Mouse (Mus musculus) kidney, postnatal 14 days (tissue): ENCODE results near the gene Stat4.

Experiments
- DNase-seq: peaks from one replicate; pipeline ENCODE4 v3.0.0; 2022; ENCODE audit warnings: mixed read lengths

Gene Stat4

DNA sequence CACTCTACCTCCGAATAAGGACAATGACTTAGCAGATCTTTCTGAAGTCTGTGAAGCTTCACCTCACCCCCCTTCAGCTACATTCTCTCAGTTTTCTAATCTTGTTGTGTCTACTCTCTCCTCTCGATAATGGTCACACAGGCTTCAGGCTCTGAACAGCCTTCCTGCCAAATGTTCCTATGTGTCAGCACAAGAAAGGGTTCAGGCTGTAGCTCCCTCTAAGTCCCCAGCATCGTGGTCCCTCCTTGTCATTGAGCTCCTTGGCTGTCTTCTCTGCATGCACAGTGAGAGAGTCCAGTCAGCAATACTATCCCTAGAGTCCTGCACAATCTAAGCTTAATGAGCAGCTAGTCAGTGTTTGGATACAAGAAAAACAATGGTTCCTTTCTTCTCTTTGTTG lies 124.3 kb downstream of the Stat4 start:
- DNase-seq = no peak

DNA sequence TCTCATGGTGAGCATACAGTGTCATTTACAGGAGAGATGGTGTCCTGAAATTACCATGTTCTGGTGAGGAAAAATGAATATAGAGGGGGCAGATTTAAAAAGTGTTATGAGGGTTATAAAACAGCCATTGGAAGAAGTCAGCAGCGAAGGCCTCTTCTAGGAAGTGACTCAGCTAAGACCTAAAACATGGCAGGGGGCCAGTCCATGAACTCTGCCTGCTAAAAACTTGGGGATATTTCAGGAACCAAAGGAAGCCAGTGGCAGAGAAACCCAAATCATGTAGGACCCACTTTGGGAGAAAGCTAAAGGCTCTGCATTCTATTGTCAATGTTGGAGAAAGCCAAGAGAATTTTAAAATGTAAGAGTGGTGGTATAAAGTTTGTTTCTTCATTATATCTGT lies 125.4 kb downstream of the Stat4 start:
- DNase-seq = no peak

DNA sequence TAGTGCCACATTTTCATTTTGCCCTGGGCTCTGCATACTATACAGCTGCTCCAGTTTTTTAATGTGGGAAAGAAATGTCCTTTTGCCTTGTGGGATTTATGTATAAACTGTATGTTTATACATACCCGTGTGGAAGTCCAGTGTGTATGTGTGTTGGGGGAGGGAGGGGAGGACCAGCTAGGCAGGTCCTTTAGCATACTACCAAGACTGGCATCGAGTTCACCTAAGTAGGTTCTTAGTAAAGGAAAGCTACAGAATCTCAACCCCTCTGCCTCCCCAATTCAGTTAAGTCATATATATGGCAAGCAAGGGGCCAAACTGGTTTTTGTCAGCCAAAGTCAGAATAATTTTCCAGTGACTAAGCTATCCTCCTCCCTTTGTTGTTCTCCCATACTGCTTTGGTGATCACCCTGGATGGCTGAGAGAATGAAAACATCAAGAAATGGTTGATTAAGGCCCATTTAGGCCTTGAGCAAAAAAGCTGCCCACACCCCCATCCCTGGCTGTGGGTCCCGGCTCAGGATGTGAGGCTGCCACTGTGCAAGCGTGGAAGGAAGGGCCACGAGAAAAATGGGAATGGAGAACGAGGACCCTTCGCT lies 126.2 kb downstream of the Stat4 start:
- DNase-seq = no peak

DNA sequence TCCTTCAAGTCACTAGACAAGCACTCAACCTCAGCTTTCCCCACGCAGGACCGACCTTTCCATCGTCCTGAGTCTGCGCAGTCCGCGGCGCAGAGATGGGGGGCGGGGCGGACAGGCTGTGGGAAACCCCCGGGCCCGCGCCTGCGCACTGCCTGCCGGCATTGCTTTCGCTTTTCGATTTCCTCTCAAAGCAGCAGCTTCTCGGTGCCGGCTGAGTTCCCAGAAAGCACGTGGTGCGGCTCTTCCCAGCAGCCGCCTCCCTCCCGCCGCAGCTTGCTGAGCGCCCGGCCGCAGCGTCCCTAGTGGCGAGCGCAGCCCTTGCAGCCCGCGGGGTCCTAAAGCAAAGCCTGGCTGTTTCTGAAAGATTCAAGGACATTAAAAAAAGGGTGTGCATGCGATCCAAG lies 126.7 kb downstream of the Stat4 start:
- peak; percentile 99 for DNase-seq

DNA sequence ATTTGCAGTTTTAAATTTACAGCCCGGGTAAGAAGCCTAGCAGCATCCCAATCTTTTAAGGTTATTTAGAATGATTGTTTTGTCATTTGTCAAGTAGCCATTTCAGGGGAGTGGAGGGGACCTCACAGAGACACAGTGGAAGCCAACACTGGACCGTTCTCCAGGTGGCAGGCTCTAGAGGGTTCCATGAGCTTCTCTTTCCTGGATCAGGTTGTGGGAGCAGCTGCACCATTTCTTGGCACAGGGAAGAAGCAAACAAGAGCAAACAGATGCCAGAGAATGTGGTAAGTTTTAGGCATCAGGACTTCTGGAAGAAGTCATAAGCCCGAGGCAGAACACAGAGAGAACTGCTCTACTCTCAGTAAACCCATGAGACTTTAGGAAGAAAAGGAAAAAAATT lies 129.5 kb downstream of the Stat4 start:
- DNase-seq = no peak

DNA sequence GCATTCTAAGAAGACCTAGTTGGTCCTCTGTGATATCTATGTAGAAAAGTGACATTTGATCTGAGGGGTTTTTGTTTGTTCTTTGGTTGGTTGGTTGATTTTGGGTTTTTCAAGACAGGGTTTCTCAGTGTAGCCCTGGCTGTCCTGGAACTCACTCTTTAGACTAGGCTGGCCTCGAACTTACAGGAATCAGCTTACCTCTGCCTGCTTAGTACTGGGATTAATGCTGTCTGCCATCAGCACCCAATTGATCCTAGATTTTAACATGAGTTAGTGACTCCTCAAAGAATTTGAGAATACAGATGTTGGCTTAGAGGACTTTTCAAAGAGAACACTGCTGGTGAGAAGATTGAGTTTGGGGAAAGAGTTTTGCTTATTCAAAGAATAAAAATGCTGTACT lies 130.8 kb downstream of the Stat4 start:
- no peak for DNase-seq

DNA sequence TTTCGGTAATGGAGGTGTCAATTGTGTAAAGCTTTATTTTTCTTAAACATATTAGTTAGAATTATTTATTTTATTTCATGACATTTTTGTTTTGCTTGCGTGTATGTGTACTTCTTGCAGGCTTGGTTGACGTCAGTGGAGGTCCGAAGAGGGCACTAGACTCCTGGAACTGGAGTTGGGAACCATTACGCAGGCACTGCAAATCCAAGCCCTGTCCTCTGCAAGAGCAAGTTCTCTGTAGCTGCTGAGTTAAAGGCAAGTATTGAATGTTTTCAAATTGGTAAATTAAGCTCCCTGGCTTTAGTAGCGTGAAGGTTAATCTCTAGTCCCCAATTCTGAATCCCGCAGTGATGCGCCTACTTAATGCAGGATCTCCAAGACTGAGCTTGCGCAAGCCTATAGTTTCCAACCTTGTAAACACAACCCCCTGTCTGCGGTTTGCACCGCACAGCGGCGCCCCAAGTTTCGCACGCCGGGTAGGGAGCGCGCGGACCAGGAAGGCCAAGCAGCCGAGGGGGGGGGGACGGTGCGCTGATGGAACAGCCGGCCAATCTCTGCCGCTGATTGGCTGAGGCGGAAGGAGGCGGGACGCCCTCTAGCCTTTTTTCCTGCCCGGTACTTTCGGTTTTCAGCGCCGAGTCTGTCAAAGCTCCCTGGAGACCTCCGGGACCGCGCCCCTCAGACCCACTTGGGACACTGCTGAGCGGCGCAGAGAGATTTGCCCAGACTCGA lies 132.1 kb downstream of the Stat4 start, which contains the start of gene Stat1:
TSS of gene Stat1 (plus strand) at position 581 of the 732 bp plus-strand sequence.
- DNase-seq = peak; percentile 92

DNA sequence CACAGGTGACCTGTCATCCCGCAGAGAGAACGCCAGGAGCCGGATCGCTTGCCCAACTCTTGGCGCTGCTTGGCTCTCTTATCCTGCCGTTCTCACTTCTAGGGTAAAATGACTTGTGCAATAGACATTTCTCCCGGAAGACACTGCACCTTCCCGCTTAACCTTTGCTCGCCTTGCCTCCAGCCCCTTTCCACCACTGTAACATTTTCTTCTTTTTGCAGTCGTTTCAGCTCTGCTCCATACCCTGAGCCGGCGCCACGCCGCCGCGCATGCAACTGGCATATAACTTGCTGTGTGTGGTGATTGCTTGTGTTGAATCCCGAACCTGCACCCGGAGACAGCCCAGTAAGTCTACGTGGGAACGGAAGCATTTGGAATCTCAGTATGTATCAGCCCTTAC lies 132.7 kb downstream of the Stat4 start:
- DNase-seq = no peak

DNA sequence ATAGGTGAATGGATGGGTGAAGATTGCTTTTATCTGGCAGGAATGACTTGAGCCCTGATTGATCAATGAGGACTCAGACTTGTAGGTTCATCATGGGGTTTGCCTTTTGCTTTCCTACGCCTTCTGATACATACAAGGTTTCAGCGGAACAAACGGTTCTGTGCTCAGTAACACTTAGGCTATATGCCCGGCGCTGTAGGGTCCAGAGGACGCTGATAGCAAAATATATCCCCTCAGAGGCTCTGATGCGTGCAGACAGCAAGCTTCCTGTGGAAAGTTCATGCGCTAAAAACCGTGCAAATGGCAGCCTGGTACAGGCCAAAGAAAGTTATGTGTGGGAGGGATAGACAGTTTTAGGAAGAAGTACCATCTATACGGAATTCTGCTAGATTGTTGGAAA lies 133.2 kb downstream of the Stat4 start:
- no peak for DNase-seq

DNA sequence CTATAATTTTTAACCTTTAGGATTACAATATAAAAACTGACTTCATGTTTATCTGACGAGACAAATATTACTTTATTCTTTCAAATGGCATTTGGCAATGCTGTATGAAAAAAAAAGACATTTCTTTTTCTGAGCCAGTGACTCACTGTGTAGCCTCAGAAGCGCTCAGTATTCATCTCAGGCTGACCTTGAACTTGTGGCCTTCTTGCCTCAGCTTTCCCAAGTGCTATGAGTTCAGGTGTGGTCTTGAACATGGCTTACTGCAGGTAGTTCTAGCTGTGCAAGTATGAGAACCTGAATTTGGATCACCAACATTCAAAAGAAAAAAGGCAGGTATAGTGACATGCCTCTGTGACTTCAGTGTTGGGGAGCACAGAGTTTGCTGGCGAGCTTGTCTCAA lies 134.1 kb downstream of the Stat4 start:
- no peak for DNase-seq

DNA sequence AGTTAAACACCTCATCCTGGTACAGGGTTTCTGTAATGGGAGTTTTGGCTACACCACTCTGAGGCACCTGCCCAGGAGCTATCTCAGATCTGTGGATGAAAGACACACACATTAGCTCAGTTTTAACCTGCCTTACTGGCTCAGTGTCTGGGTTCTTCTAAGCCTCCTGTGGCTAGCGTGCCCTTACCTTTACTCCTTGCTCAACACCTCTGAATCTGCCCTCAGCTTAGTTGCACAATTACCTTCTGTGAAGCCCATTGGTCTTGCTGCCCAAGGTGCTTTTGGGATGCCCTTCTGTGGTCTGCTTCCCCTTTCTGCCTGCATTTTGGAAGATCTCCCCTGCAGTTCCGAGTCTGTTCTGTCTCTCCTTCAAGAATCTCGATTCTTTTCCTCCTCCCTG lies 137.9 kb downstream of the Stat4 start:
- DNase-seq = no peak

DNA sequence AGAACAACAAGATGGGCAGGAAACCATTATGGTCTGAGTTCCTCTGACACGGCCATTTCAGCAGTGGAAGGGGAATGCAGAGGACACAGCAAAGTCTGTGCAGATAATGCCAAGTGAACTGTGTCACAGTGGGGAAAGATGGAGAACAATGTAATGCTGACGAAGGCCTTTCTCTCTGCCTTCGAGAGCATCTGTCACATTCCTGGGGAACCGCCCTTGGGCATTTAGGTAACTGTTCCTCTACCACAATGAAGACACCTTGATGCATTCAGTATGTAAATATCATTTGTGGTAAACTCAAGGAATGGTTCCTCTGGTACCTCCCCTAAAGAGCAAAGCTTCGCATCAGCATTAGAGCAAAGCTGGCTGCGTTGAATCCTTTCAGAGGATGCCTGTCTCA lies 140.4 kb downstream of the Stat4 start:
- DNase-seq = no peak

DNA sequence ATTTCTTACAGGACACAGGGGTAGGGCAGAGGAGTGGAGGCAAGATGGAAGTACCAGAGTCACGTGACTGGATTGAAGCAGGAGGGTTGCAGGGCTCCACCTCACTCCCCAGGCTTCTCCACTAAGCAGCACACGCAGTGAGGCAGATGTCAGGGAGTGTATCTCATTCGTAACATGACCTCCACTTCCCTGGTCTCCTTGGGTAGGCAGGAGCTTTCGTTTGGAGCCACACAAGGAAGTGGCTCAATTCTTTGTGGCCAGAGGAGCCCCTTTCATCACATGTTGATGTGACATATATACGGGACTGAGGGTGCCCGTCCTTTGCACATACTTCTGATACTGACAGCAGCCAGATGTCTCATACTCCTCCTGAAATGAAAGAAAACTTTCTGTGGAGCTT lies 142.8 kb downstream of the Stat4 start:
- DNase-seq = no peak

DNA sequence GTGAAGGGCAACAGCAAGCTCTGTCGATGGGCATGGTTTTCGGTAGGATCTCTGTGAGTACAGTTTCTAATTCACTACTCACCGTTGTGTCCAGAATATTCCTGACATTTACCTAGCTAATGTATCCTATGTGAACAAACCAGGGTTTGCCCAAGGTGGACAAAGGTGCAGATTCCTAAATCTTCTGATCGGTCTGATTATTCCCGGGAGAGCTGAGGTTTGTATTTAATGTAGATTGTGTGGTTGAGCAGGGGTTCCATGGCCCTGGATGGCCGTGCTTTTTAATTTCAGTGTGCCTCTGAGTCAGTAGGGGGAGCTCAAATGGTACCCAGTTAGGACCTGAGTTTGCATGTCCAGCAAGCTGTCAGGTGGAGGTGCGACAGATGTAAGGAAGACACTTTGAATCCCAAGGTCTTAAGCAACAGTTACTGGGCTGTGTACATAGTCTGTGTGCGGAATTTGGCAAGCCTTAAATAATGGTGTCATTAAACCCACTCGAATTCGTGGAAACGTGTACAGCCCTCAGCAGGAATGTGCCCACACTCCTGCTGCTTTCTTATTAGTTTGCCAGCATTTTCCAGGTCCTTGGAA lies 144.9 kb downstream of the Stat4 start:
- no peak for DNase-seq

DNA sequence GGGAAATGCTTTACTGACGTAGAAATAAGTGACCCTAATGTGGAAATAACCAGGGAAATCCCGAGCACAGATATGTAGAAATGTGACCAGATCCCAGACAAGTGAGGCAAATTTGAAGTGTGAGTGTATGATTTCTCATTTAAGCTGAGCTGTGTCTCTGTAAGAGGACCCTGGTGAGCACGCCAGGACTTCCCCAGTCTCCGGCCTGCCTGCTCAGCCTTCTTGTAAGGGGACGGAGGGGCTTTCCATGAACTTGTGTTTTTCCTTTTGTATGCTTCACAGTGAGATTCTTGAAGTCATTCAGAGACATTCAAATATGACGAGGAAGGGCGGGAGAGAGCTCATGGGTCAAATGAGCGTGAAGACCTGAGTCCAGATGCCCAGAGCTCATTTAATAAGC lies 146.3 kb downstream of the Stat4 start:
- DNase-seq = no peak

DNA sequence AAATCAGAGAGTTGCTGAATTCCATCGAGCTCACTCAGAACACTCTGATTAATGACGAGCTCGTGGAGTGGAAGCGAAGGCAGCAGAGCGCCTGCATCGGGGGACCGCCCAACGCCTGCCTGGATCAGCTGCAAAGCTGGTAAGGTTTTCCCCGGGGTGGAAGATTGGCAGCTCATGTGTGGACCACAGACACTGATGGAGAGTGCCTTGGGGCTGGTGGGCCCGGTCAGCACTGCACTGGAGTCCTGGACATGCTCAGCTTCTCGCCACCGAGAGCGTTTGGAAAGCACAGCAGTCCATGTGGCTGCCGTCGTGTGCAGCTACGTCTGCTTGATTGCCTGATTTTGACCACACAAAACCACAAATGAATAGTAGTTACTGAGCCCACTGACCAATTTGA lies 150.3 kb downstream of the Stat4 start:
- no peak for DNase-seq

DNA sequence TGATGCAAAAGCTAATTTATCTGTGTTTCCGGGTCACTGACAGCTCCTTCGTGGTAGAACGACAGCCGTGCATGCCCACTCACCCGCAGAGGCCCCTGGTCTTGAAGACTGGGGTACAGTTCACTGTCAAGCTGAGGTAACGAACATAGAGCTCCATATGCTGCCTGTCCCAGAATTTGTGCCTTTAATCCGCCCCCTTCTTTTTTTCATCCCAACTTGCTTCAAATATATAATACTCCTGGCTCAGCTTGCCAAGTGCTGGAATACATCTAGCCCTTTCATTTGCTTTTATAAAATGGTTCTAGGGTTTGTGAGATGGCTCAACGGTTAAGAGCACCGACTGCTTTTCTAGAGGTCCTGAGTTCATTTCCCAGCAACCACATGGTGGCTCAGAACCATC lies 153.6 kb downstream of the Stat4 start:
- DNase-seq = no peak

DNA sequence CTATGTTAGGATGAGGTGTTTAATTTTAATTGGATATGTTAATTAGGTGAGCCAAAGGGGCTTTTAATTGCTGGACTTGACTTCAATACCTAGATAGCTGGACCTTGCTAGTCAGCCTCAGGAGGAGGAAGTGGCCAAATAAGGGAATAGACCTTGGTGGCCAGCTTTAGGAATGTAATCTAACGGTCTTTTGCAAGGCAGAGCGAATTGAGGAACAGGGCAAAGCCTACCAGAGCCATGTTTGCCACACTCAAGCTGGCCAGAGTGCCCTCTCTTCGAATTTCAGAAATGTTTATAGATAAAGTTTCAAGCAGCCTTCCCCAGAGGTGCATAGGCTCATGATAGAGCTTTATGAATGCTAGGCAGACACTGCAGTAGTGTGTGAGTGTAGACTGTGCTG lies 154.5 kb downstream of the Stat4 start:
- no peak for DNase-seq

DNA sequence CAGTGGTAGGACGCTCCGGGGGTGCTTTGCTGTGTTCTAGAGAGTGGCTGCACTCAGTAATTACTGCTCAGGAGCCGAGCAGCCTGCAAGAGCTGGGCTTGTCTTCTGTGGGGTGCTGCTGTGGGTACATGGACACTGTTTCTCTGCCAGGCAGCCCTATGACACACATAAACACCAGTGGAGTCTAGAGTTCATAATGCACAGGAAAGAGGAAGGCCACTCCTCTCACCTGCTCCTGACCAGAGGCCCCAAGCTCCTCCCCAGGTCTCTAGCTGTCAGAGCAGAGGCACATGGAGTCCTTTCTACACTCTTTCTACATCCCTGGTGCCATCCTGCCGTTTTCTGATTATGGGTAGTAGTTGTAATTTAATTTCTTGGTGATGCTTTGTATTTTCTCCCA lies 155.2 kb downstream of the Stat4 start:
- DNase-seq = no peak

DNA sequence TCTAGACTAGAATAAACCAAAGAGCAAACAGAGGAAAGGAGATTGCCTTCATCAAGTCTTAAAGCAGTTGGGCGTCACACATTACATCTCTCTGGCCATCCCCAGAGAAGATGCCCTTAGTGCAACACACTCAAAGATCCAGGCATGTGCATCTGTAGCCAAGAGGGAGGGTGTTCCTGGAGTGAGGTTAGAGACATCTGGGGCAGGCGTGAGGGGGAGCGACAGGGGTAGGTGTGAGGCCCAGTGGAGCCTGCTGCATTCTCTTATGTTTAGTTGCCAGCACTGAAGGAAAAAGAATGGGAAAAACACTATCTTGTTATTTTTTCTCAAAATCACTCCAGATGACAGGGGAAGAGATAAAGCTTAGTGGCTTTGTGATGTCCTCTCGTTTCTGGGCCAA lies 156.2 kb downstream of the Stat4 start:
- no peak for DNase-seq

DNA sequence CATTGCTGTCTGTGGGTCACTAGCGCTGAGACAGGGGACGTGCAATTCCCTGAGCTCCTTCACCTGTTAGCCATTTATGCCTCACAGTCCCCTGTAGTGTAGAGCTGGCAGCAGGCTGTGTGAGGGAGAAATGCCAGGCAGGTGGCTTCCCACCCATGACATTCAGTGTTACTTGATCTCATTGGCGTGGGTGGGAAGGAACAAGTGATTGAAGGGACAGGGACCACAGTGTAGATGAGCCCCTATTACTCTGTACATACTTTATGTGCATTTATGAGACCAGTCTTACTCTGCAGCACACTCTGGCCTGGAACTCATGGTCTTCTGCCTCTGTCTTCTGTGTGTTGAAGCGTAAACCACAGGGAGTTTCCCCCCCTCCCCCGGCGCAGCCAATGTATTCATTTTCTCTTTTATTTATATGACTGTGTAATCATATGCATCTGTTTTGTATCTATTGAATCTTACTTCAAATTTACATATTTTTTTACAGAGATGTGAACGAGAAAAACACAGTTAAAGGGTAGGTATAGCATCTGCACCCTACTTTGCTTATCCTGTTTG lies 156.7 kb downstream of the Stat4 start:
- DNase-seq = no peak

DNA sequence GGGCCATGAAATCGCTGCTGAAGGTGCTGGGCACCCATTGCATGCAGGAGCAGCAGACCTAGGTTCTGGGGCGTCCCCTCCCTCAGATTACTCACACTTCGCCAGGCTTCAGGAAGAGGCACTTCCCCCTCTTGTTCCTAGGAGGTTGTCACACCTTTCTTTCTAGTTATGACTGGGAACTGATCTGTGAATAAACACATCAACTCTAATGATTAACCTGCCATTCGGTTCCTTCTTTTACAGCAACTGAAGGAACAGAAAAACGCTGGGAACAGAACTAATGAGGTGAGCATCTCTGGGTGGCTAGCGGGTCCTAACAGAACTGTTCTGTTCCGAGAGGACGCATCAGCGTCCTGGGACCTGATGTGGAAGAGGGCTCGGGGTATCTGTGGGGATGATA lies 158.0 kb downstream of the Stat4 start:
- no peak for DNase-seq

DNA sequence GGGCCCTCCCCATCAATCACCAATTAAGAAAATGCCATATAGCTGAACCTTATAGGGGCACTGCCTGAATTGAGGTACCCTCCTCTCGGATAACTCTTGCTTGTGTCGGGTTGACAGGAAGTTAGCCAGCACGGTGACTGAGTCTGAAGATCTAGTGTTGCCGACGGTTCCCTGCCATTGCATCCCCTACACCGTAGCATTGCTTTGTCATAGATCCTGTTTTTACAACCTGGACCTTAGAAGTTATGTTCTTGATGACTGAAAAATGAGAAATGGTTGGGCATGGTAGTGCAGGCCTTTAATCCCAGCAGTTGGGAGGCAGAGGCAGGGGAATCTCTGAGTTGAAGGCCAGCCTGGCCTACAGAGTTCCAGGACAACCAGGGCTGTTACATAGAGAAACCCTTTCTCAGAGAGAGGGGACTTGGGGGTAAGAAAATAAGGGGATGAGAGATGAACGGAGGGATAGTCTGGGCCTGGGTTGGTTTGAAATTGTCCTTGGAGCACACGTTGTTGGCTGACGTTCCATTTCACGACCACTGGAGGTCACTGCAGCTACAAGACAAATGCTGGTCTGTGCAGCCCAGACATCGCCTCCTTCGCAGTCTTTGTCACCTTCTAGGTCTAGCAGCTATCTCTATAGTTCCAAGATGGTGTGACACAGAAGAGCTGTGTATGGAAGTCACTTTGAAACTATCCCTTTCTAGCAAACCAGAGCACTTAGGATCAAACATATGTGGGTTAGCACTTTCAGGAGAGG lies 159.4 kb downstream of the Stat4 start:
- DNase-seq = peak; percentile 77

DNA sequence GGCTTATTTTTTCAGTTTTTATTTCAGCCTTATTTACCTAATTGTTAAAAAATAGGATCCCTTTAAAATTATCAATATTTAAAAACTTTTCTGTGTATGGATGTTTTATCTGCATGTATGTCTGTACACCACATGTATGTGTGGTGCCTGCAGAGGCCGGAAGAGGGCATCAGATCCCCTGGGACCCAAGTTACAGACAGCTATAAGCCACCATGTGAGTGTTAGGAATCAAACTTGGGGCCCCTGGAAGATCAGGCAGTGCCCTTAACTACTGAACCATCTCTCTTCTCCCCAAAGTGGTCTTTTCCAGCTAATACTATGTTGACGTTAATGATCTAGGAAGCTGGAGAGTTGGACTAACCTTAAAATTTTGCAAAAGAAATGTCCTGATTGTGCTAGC lies 160.5 kb downstream of the Stat4 start:
- no peak for DNase-seq
